Mouse (Mus musculus) bone marrow macrophage, adult 2 months (primary cell): ENCODE measurements at regions not wholly inside any gene's neighbourhood (a gene's known extent, or its start where the extent isn't known, plus 50 kb on each side); places are given as distances from the start of the nearest gene placed in this dataset.

Experiments
- H3K27ac ChIP-seq: 2 replicates; pipeline ENCODE4 v1.5.1; 2012; ENCODE audit warnings: low read depth, low read length; ENCODE audit not compliant: insufficient read depth
- H3K4me1 ChIP-seq: 2 replicates; pipeline ENCODE4 v1.6.1; 2012; ENCODE audit warnings: low read length; ENCODE audit not compliant: control insufficient read depth, insufficient read depth
- H3K4me3 ChIP-seq: 2 replicates; pipeline ENCODE4 v1.5.1; 2012; ENCODE audit warnings: mild to moderate bottlenecking, low read length, moderate library complexity; ENCODE audit not compliant: insufficient read depth
- CTCF ChIP-seq: IDR thresholded peaks from 2 replicates; pipeline ENCODE4 v1.5.1; 2012; ENCODE audit warnings: low read depth, mild to moderate bottlenecking, low read length, moderate library complexity
- POLR2A ChIP-seq: IDR thresholded peaks from 2 replicates; pipeline ENCODE4 v1.6.1; 2012; ENCODE audit warnings: mild to moderate bottlenecking, low read depth, low read length, borderline replicate concordance

DNA sequence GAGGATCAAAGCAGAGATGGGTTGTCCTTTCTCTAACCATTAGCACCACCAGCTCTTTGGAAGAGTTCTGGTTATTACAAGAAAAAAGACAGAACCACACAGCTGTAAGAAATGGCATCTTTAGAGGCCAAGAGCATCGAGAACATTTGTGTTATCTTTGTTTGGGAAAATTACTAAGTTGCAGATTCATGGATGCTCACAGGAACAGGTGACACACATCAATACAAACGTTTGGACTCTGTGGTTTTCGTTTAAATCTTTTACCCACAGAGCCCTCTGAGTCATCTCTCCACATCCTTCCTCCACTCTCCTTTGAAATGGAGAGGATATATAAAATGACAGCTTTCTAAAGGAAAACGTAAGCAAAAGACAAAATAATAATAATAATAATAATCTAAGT lies 184.5 kb upstream of the Ppargc1a start:
- Histone ChIP-seq H3K4me3 (no peak overlapping the region), H3K27ac (no peak overlapping the region), H3K4me1 (no peaks in the 10 kb centered on the region)
- TF ChIP-seq CTCF (no peak), POLR2A (no peak)

DNA sequence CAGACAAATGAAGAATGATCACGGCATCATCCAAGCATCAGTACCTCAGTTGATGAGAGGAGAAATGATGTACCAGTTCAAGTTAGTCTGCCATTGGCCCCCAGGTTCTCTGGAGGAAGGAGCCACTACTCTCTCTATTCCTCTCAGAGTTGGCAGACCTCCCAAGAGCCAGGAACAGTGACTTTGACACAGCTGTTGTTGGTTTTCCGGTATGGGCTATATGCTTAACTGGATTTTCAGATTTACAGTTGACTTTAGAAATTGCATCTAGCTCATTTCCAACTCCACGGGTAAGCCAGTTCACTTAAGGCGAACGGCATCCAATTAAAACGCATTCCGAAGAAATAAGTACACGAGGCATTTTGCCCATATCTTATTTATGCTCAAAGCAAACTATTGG lies 182.9 kb upstream of the Ppargc1a start:
- TF ChIP-seq CTCF: no peak
- TF ChIP-seq POLR2A: no peak
- Histone ChIP-seq H3K27ac (no peak overlapping the region), H3K4me1 (no peaks in the 10 kb centered on the region)

DNA sequence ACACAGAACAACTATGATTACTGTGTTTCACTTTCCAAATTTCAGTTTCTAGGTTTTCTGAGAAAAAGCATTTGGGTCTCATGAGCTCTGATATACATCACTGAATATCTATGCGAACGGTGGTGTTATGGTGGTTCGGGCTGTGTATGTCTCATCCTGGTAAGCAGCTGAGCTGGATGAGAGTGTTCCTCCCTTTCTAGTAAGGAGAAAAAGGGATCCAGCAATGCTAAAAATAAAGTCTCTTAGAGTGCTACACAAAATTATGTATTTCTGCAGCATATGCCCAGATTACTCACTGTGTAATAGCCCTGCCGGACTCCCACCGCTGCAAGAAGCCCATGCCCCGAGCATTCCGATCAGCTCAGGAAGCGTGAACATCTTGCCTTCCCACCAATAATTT lies 173.4 kb upstream of the Ppargc1a start:
- no peak overlapping the region for H3K27ac ChIP-seq
- H3K4me1 ChIP-seq: no peaks in the 10 kb centered on the region
- no peak for TF ChIP-seq CTCF
- no peak for TF ChIP-seq POLR2A
- H3K4me3 ChIP-seq: no peak overlapping the region

More for the DNA sequence above, 182.9 kb upstream of the Ppargc1a start:
- H3K4me3 ChIP-seq: no peak overlapping the region

GRCm38 (mm10) chr5:51730241-51730640 lies 162.7 kb upstream of the Ppargc1a start:
- TF ChIP-seq POLR2A (no peak), CTCF (no peak)
- no peaks in the 10 kb centered on the region for H3K4me1 ChIP-seq
- no peak overlapping the region for H3K27ac ChIP-seq
- H3K4me3 ChIP-seq: no peak overlapping the region

DNA sequence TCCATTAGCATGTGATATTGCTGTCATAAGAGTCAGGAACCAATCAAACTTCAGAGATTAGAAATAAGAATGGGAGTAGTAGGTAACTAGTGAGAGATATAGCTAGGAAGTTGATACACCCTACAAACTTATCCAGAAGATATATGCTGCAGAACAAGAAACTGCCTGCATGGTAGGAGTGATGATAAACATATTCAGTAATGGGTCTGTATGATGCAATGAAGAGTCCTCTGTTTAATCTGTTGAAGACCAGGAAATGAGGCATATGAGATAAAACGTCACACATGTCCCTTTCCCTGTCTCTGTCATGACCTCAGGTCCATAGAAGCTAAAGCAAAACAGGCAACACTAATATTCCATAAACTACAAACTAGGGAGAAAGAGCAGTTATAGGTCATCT lies 162.2 kb upstream of the Ppargc1a start:
- Histone ChIP-seq H3K4me1 (no peaks in the 10 kb centered on the region), H3K4me3 (no peak overlapping the region), H3K27ac (no peak overlapping the region)
- TF ChIP-seq POLR2A: no peak
- TF ChIP-seq CTCF: no peak

GRCm38 (mm10) chr5:51726762-51727161 lies 159.2 kb upstream of the Ppargc1a start:
- no peak overlapping the region for H3K4me3 ChIP-seq
- no peak for TF ChIP-seq CTCF
- TF ChIP-seq POLR2A: no peak
- H3K4me1 ChIP-seq: no peaks in the 10 kb centered on the region
- H3K27ac ChIP-seq: no peak overlapping the region

DNA sequence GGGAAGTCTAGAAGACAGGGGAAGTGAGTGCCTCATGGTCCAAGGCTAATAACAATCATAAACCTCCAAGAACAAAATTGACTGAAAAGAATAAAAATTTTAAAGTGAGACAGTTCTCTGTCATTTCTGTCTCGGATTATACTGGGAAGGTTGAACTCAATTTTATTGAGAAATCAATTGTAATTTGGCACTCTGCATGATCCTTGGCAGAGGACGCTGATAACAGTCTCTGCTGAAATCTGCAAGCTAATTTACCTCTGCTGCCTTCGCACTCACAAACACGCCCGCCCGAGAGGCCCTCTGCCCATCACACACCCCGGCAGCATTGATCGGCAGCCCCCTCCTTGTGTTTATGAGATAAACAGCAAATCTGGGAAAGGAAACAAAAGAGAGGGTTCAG lies 151.4 kb upstream of the Ppargc1a start:
- TF ChIP-seq POLR2A (no peak), CTCF (no peak)
- Histone ChIP-seq H3K4me3 (no peak overlapping the region), H3K27ac (no peak overlapping the region), H3K4me1 (no peaks in the 10 kb centered on the region)

GRCm38 (mm10) chr5:51718451-51718850 lies 150.9 kb upstream of the Ppargc1a start:
- no peak overlapping the region for H3K4me3 ChIP-seq
- no peak overlapping the region for H3K27ac ChIP-seq
- TF ChIP-seq POLR2A (no peak), CTCF (no peak)
- H3K4me1 ChIP-seq: no peaks in the 10 kb centered on the region

DNA sequence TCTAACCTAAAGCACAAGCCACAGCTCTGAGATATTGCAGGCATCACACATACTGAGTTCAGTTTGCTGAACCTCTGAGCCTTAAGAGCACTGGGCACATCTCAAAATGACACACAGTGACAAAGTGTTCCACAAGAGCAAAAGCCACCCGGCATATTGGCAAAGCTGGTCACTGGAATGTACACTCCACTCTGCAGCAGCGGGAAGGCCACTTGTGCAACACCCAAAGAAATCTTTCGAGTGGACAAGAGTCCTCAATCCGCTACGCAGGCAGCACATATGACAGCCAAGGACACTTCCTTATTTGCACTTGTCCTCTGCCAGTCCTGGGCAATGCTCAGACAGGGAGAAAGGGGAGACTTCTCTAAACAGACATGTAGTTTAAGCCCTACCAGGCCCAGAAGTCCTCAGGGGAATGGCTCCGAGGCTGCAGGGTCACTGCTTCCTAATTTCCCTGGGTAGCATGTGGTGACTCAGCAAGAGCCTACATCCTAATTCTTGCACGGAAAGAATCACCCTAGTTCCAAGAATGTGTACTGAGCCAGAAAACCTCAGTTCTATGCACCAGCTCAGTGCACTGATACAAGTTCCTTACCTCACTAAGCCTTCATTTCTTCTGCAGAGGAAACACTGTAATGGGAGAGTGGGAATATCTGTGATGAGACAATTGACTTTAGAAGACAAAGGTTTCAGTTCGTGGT lies 144.5 kb upstream of the Ppargc1a start:
- Histone ChIP-seq H3K4me1 (no peaks in the 10 kb centered on the region), H3K27ac (no peak overlapping the region), H3K4me3 (no peak overlapping the region)
- TF ChIP-seq POLR2A: no peak
- TF ChIP-seq CTCF: no peak

GRCm38 (mm10) chr5:51710664-51711063 lies 143.1 kb upstream of the Ppargc1a start:
- TF ChIP-seq CTCF (no peak), POLR2A (no peak)
- H3K4me1 ChIP-seq: no peaks in the 10 kb centered on the region
- no peak overlapping the region for H3K4me3 ChIP-seq
- no peak overlapping the region for H3K27ac ChIP-seq

DNA sequence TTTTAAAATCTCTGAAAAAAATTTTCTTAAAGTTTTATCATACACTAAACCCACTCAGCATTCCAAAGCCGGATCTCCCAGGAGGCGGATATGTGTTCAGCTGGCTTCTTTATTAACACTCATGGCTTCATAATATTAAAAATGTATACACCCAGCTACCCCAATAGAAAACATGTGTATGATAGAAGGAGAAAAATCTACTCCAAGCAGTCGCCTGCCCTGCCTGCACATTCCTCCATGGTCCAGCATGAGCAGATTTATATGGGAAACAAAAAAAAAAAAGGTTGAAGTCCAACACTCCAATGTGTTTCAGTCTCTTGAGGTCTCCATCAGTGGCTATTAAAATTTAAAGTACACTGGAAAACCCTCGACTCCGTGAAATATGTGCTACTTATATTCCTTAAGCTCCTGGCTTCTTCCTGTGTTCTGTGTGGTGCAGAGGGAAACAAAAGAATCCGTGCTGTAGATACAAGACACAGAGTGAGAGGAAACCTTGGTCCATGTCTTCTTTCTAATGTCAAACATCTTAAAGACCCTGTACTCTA lies 142.0 kb upstream of the Ppargc1a start:
- no peaks in the 10 kb centered on the region for H3K4me1 ChIP-seq
- H3K4me3 ChIP-seq: no peak overlapping the region
- no peak overlapping the region for H3K27ac ChIP-seq
- TF ChIP-seq POLR2A (no peak), CTCF (no peak)
